Comparison of ENCODE assay signal across 8 mouse cellular contexts in genomic region chr16:17208389-17209361, GRCm38 (mm10). TPM values are rescaled to one million over a fixed set of nuclear protein-coding genes. Genes with fewer than 3 reads are reported as not detected.
DNase-seq lines count a peak whose midpoint lies in the region; ATAC-seq lines count a peak whose summit lies in the region.

TSS of gene Rimbp3 (plus strand) at chr16:17208603.

- H3K27ac ChIP-seq in forebrain, embryonic 15.5 days (replicated peaks): peak within 1 kb of the TSS; percentile 91
- peak within 1 kb of the TSS; percentile 93 for H3K27ac ChIP-seq in neural tube, embryonic 15.5 days (replicated peaks)

- H3K27me3 ChIP-seq in forebrain, embryonic 15.5 days: no peaks in the 10 kb centered on the region
- 0 out of 2 replicates have a peak, but pooled peaks cover 3% of the 10 kb centered on the region for H3K27me3 ChIP-seq in neural tube, embryonic 15.5 days (replicated peaks)

- H3K4me2 ChIP-seq in forebrain, embryonic 15.5 days (replicated peaks): peak within 1 kb of the TSS; percentile 92
- peak within 1 kb of the TSS; percentile 97 for H3K4me2 ChIP-seq in neural tube, embryonic 15.5 days

- peak; percentile 93 for DNase-seq in ES-CJ7 (ENCODE audit: low read depth, low spot score)
- DNase-seq in cerebellum, adult 11-12 months: peak; percentile 74
- peak; percentile 68 for DNase-seq in heart, postnatal 25 days (ENCODE audit: low spot score)
- DNase-seq in layer of hippocampus, adult 18-20 months (ENCODE audit: low spot score in 2 of 2): peak; percentile 77 to 91
- peak; percentile 79 to 83 for DNase-seq in lung, adult 18-20 months
- DNase-seq in testis, postnatal 10 days (ENCODE audit: low spot score): peak; percentile 89

- ATAC-seq in forebrain, embryonic 15.5 days (replicated peaks): peak; percentile 85
- ATAC-seq in neural tube, embryonic 15.5 days (ENCODE audit: low FRiP score): peak; percentile 87

- peaks cover 22% of the 10 kb centered on the region for H3K4me1 ChIP-seq in forebrain, embryonic 15.5 days
- H3K4me1 ChIP-seq in neural tube, embryonic 15.5 days: peaks cover 25% of the 10 kb centered on the region

- intact Hi-C loops in heart, postnatal 25 days (cut with DNase I): loop anchor here (2.0 to 5.0 kb wide), 2 partner anchors 24 to 76 kb away; partner anchors contain the start of genes Hic2 and Sdf2l1

- peak within 1 kb of the TSS; percentile 66 for H3K9ac ChIP-seq in forebrain, embryonic 15.5 days (replicated peaks)
- peak within 1 kb of the TSS; percentile 70 for H3K9ac ChIP-seq in neural tube, embryonic 15.5 days (replicated peaks)

- H3K9me3 ChIP-seq in forebrain, embryonic 15.5 days: no peaks in the 10 kb centered on the region
- no peaks in the 10 kb centered on the region for H3K9me3 ChIP-seq in neural tube, embryonic 15.5 days (replicated peaks)

- peak within 1 kb of the TSS; percentile 59 for H3K4me3 ChIP-seq in forebrain, embryonic 15.5 days
- peak within 1 kb of the TSS; percentile 67 for H3K4me3 ChIP-seq in neural tube, embryonic 15.5 days (replicated peaks)

- under 1% methylated on average over 85 of the region's 85 CpGs for WGBS in forebrain, embryonic 15.5 days
- under 1% methylated on average over 85 of the region's 85 CpGs for whole genome bisulfite sequencing in neural tube, embryonic 15.5 days

- H3K36me3 ChIP-seq in forebrain, embryonic 15.5 days: no peaks in the 10 kb centered on the region
- H3K36me3 ChIP-seq in neural tube, embryonic 15.5 days: no peaks in the 10 kb centered on the region

RNA-seq across cellular contexts. Expression of gene Rimbp3, which starts in this region (rescaled TPM):
- polyA plus RNA-seq in forebrain, embryonic 15.5 days (2015; fragmentation: Nextera tagmentation; extraction: Ambion mirVana): 1.7 TPM in 2 replicates
- total RNA-seq in heart, postnatal 25 days (2021): under 1 TPM; 0.08 to 0.14 TPM
- total RNA-seq in layer of hippocampus, adult 18-20 months (2021): 1 to 10 TPM; 3.4 to 3.7 TPM
- polyA plus RNA-seq in neural tube, embryonic 15.5 days (2015; fragmentation: Nextera tagmentation; extraction: Ambion mirVana): 1.9 and 2.1 TPM in 2 replicates

Comparison
In these comparisons a context has a peak if more than half of its experiments do, and no peak if none do; other contexts are left out.
1. Peak in every context shown above with its lines: DNase-seq, ATAC-seq, H3K4me3 ChIP-seq and H3K27ac ChIP-seq.
2. Peak in DNase-seq in heart, postnatal 25 days; RNA of the gene not detected or under 1 TPM.